Mouse (Mus musculus) limb, embryonic 13.5 days (tissue): Measurements from ENCODE around the gene Znhit2. TPM values are rescaled to one million over a fixed set of nuclear protein-coding genes. Genes with fewer than 3 reads are reported as not detected.
A peak's percentile ranks its signal among the peaks of the same experiment; 100 is the strongest.

Source experiments
- ATAC-seq: fragments of 200-750 bp; cut with Nextera tagmentation; 2 replicates; pipeline ENCODE4 v1.8.0; 2017; ENCODE audit warnings: low read depth, moderate number of reproducible peaks, moderate TSS enrichment; ENCODE audit not compliant: low FRiP score
- H3K27ac ChIP-seq: fragments of 300-500 bp; sonication (generic); 2 replicates; pipeline ENCODE4 v1.5.1; 2015; ENCODE audit warnings: inconsistent platforms, mild to moderate bottlenecking, moderate library complexity
- H3K27me3 ChIP-seq: fragments of 300-500 bp; sonication (generic); 2 replicates; pipeline ENCODE4 v1.6.1; 2015; ENCODE audit warnings: mild to moderate bottlenecking, inconsistent platforms
- H3K36me3 ChIP-seq: fragments of 300-500 bp; sonication (generic); 2 replicates; pipeline ENCODE4 v1.6.1; 2015; ENCODE audit warnings: inconsistent platforms, mild to moderate bottlenecking, moderate library complexity
- H3K4me1 ChIP-seq: fragments of 300-500 bp; sonication (generic); 2 replicates; pipeline ENCODE4 v1.6.1; 2015; ENCODE audit warnings: inconsistent platforms
- H3K4me2 ChIP-seq: fragments of 300-500 bp; sonication (generic); replicated peaks from 2 replicates; pipeline ENCODE4 v1.6.1; 2015; ENCODE audit warnings: inconsistent platforms, mild to moderate bottlenecking, moderate library complexity
- H3K4me3 ChIP-seq: fragments of 300-500 bp; sonication (generic); 2 replicates; pipeline ENCODE4 v1.5.1; 2015; ENCODE audit warnings: moderate library complexity, mild to moderate bottlenecking, inconsistent platforms
- H3K9ac ChIP-seq: fragments of 300-500 bp; sonication (generic); 2 replicates; pipeline ENCODE4 v1.6.1; 2015; ENCODE audit warnings: mild to moderate bottlenecking, inconsistent platforms
- H3K9me3 ChIP-seq: fragments of 300-500 bp; sonication (generic); 2 replicates; pipeline ENCODE4 v1.6.1; 2016; ENCODE audit warnings: inconsistent platforms
- WGBS: fragments of 180-500 bp; shearing (Covaris S2); methylation state at CpG from one replicate; pipeline ENCODE4 v1.1.7; 2015; 5-methylcytosine and 5-hydroxymethylcytosine counted together
- polyA plus RNA-seq: library from polyadenylated mRNA; unstranded; fragments of >200 nt; fragmentation: Nextera tagmentation; extraction: Ambion mirVana; gene quantifications from 2 replicates; pipeline ENCODE4 v1.2.1, GENCODE M21; 2015

Gene Znhit2
- polyA plus RNA-seq = 29.0 and 29.8 TPM in 2 replicates

DNA sequence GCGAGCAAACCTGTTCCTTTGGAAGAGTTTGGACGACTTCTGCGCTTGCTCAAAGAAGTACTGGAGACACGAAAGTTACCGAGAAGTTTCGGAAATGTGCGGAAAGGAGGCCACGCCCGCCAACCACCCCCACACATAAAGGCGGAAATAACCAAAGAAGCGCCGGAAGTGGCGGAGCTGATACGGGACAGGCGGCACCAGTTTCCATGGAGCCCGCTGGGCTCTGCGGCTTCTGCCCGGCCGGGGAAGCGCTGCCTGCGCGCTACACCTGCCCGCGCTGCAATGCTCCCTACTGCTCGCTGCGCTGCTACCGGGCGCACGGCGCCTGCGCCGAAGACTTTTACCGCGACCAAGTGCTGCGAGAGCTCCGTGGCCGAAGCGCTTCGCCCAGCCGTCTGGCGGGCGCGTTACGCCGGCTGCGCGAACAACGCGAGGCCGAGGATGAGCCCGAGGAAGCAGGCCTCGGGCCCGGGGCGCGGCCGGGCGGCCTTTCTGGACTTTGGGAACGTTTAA, at the start of gene Znhit2:
Gene Znhit2 (plus strand): TSS at position 172 of the 513 bp plus-strand sequence.
- Histone ChIP-seq H3K9me3 (no peaks in the 10 kb centered on the region), H3K27ac (peak within 1 kb of the TSS; percentile 94), H3K4me1 (peaks cover 36% of the 10 kb centered on the region), H3K36me3 (peaks cover 18% of the 10 kb centered on the region), H3K27me3 (no peaks in the 10 kb centered on the region), H3K9ac (peak within 1 kb of the TSS; percentile 97), H3K4me2 (peak within 1 kb of the TSS; percentile 100), H3K4me3 (peak within 1 kb of the TSS; percentile 88)
- under 1% methylated on average over 58 of the region's 58 CpGs for WGBS
- ATAC-seq = peak; percentile 73

DNA sequence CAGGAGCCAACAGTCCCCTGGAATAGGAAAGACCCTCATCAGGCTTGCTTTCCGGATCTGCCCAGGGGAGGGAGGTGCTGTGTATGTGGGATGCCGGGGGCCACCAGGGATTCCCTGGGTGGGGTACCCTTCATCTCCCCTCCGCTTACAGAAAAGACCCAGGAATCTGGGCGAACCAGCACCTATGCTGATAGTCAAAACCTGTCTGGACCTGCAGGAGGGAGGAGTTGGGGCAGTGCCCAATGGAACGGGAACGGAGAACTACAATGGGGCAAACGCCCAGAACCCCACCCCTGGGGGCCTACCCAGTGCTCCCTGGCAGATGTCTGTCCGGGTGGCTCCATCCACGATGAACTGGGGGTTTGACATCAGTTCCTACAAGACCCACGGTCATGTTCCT, 47.3 kb upstream of the Znhit2 start:
- Histone ChIP-seq H3K4me2 (peak overlapping the region; percentile 86; the same call in 1 of the 2 replicates), H3K9me3 (no peaks in the 10 kb centered on the region), H3K4me1 (peaks cover 16% of the 10 kb centered on the region), H3K27ac (no peak overlapping the region), H3K4me3 (no peak overlapping the region), H3K36me3 (peaks cover 3% of the 10 kb centered on the region; the same call in 1 of the 2 replicates), H3K27me3 (peaks cover 34% of the 10 kb centered on the region), H3K9ac (no peak overlapping the region)
- 89% methylated on average over 10 of the region's 10 CpGs for WGBS
- ATAC-seq = no peak

DNA sequence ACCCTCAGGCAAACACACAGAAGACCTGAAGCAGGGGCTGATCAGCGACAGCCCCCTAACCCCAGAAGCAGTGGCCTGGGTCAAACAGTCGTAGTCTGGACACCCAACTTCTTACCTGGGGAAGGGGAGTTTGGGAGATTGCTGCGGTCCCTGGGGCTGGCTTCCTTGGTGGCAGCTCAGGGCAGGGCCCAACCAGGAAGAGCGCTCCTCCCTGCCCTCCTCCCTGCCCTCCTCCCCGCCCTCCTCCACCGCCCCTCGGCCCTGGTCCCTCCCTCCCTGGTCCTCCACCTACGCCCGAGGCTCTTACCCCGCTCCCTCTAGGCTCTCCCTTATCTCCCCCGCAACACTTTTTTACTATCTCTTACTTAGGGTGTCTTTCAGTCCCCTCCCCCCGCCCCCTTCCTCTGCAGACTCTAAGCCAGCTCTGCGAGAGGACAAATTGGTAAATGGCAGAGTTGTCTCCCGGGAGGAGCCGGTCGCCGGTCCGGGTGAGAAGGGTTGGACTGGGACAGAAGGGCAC, 45.9 kb upstream of the Znhit2 start:
- Histone ChIP-seq H3K4me3 (peak overlapping the region; percentile 62), H3K9me3 (no peaks in the 10 kb centered on the region), H3K4me1 (peaks cover 16% of the 10 kb centered on the region), H3K27ac (peak overlapping the region; percentile 44; the same call in 1 of the 2 replicates), H3K36me3 (no peaks in the 10 kb centered on the region), H3K4me2 (peak overlapping the region; percentile 86), H3K27me3 (peaks cover 34% of the 10 kb centered on the region), H3K9ac (peak overlapping the region; percentile 75)
- WGBS = 3% methylated on average over 17 of the region's 18 CpGs
- peak; percentile 72 for ATAC-seq

DNA sequence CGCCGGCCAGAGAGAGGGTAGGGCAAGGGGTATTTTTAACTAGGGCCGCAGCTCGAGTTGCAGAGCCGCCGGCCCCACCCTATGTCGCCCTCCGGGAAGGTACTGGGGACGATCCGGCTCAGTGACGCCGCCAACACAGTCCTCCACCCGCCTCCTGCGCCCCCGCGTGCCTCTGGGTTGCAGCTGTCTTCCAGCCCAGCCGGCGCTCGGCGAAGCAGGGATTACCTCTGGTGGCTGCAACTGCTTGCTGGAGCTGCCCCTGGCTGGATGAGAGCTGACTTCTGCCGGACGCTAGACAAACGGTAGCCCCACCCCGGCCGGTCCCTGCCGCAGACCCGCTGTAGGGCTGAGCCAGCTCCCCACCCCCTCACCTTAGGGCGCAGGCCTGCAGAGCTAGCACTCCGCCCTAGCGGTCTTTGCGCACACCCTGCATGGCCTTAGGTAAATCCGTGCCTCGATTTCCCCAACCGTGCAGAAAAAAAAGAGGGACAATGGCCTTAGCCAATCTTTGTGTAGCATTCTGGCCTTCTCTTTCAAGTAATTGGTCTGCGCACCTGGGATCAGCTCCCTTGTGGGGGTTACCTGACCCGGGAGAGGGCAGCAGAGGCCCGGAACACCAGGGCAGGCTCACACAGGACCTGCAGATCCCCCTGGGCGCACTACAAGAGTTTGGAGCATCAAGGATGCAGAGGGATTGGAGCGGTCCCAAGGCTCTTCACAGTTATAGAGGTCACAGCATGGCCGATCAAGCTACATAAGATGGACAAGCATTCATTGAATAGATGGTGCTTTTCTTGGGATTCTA, 45.3 kb upstream of the Znhit2 start, which contains the start of gene Capn1:
Gene Capn1 (minus strand): TSS at position 387 of the 805 bp plus-strand sequence.
- Histone ChIP-seq H3K4me1 (peaks cover 16% of the 10 kb centered on the region), H3K9me3 (no peaks in the 10 kb centered on the region), H3K27me3 (peaks cover 34% of the 10 kb centered on the region), H3K4me3 (peak within 1 kb of the TSS; percentile 62), H3K36me3 (no peaks in the 10 kb centered on the region), H3K4me2 (peak within 1 kb of the TSS; percentile 86), H3K9ac (peak within 1 kb of the TSS; percentile 75), H3K27ac (peak within 1 kb of the TSS; percentile 44; the same call in 1 of the 2 replicates)
- 2% methylated on average over 40 of the region's 40 CpGs for WGBS
- peak; percentile 77 for ATAC-seq

DNA sequence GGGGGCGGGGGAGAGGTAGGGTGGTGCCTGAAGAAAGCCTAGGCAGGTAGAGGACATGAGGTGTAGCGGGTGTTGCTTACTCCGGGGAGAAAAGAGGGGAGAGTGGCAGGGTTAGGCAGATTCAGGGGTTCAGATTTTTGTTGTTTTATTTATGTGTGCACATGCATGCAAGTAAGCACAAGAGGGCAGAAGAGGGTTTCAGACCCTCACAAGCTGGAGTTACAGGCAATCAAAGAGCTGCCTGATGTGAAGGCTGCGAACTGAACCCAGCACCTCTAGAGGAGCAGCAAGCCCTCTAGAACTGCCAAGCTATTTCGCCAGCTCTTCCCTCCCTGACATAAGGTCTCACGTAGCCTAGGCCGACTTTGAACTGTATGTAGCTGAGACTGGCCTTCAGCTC, 44.5 kb upstream of the Znhit2 start:
- peaks cover 16% of the 10 kb centered on the region for H3K4me1 ChIP-seq
- no peaks in the 10 kb centered on the region for H3K9me3 ChIP-seq
- no peak overlapping the region for H3K9ac ChIP-seq
- H3K4me2 ChIP-seq = peak overlapping the region; percentile 86
- no peak overlapping the region for H3K27ac ChIP-seq
- peaks cover 34% of the 10 kb centered on the region for H3K27me3 ChIP-seq
- no peaks in the 10 kb centered on the region for H3K36me3 ChIP-seq
- peak overlapping the region; percentile 62; the same call in 1 of the 2 replicates for H3K4me3 ChIP-seq
- WGBS = 33% methylated on average over 7 of the region's 7 CpGs
- ATAC-seq = no peak

DNA sequence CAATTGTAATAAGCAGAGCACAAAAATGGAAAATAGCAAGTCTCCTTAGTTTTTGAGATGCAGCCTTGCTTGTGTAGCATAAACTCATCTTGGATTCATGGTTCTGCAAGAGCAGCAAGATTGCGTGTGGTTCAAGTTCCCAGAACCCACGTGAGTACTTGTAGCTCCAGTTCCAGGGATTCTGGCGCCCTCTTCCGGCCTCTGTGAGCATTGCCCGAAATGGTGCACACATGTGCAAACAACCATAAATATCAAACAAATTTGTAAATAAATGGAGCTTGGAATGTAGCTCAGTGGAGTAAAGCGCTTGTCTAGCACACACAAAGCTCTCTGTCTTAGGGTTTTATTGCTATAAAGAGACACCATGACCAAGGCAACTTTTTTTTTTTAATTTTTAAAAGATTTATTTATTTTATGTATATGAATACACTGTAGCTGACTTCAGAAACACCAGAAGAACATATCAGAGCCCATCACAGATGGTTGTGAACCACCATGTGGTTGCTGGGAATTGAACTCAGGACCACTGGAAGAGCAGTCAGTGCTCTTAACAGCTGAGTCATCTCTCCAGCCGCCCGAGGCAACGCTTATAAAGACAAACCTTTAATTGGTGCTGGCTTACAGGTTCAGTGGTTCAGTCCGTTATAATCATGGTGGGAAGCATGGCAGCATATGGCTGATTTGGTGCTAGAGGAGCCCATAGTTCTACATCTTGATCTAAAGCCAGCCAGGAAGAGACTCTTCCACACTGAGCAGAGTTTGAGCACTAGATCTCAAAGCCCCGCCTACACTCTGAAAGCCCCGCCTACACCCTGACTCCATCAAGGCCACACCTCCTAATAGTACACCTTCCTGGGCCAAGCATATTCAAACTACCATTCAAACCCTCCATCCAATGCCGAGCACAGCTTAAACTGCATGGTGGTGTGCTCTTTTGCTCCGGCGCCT, 42.6 kb upstream of the Znhit2 start:
- Histone ChIP-seq H3K9ac (no peak overlapping the region), H3K4me2 (no peak overlapping the region), H3K36me3 (no peaks in the 10 kb centered on the region), H3K27ac (no peak overlapping the region), H3K9me3 (no peaks in the 10 kb centered on the region), H3K4me3 (no peak overlapping the region), H3K27me3 (peaks cover 34% of the 10 kb centered on the region), H3K4me1 (peaks cover 16% of the 10 kb centered on the region)
- ATAC-seq = no peak
- 30% methylated on average over 15 of the region's 15 CpGs for WGBS

DNA sequence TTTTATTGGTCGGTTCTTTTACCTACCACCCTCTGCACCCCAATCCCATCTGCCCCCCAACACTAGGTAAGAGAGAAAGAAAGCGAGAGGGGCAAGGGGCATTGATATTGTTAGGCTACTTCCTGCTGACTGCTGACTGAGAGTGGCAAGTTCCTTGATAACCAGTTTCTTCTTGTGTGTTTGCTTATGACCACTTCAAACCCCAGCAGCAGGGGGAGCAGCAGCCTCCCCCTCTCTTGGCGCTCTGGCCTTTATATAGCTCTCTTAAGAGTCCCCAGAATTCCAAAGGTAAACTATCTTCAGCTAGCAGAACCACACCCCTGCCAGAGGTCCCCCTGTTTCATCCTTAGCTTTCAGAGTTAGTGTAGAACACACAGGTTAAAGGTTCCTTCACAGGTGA, 40.7 kb upstream of the Znhit2 start:
- Histone ChIP-seq H3K9me3 (no peaks in the 10 kb centered on the region), H3K9ac (peak overlapping the region; percentile 31; the same call in 1 of the 2 replicates), H3K4me1 (peaks cover 9% of the 10 kb centered on the region), H3K4me2 (no peak overlapping the region), H3K27me3 (peaks cover 23% of the 10 kb centered on the region), H3K4me3 (no peak overlapping the region), H3K36me3 (no peaks in the 10 kb centered on the region), H3K27ac (no peak overlapping the region)
- ATAC-seq = no peak
- 55% methylated on average over 3 of the region's 3 CpGs for WGBS

DNA sequence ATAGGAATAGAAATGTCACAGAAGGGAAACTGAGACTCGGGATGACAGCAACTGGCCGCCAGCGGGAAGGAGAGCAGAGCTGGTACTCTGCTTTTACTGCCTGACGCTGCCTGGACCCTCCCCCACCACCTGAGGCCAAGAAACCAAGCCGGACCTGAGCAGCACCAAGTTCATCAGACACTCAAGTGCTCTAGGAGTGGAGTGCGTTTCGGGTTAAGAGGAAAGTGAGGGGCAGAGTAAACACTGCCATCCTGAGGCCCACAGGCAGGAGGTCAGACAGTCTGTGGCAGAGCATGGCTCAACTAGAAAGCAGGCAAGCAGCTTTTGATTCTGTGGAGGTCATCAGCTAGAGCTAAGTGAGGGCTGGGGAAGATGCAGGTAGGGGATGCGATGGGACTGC, 37.9 kb upstream of the Znhit2 start:
- Histone ChIP-seq H3K9ac (no peak overlapping the region), H3K36me3 (no peaks in the 10 kb centered on the region), H3K4me3 (no peak overlapping the region), H3K4me2 (no peak overlapping the region), H3K4me1 (no peaks in the 10 kb centered on the region), H3K9me3 (no peaks in the 10 kb centered on the region), H3K27ac (no peak overlapping the region), H3K27me3 (no peaks in the 10 kb centered on the region)
- 57% methylated on average over 8 of the region's 8 CpGs for WGBS
- ATAC-seq = no peak

DNA sequence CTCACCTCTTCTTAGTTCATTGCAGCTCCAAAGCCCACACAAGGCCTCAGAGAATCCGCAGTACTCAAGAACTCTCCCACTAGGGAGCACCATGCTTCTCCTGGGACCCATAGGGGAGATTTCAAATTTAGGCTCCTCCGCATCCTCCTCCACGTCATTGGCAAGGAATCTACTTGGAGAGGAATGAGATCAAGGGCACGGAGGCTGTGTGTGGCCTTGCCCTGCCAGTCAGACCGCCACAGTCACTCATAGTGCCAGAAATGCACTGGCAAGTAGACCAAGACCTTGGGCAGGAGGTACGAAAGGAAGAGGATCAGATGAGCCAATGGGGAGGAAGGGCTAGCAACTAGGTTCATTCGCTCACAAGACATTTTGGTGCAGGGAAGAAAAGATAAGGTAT, 37.1 kb upstream of the Znhit2 start:
- no peak overlapping the region for H3K27ac ChIP-seq
- no peak overlapping the region for H3K4me3 ChIP-seq
- no peaks in the 10 kb centered on the region for H3K4me1 ChIP-seq
- H3K9me3 ChIP-seq = no peaks in the 10 kb centered on the region
- WGBS = 86% methylated on average over 7 of the region's 7 CpGs
- no peaks in the 10 kb centered on the region for H3K27me3 ChIP-seq
- ATAC-seq = no peak
- H3K9ac ChIP-seq = no peak overlapping the region
- no peak overlapping the region for H3K4me2 ChIP-seq
- H3K36me3 ChIP-seq = no peaks in the 10 kb centered on the region

DNA sequence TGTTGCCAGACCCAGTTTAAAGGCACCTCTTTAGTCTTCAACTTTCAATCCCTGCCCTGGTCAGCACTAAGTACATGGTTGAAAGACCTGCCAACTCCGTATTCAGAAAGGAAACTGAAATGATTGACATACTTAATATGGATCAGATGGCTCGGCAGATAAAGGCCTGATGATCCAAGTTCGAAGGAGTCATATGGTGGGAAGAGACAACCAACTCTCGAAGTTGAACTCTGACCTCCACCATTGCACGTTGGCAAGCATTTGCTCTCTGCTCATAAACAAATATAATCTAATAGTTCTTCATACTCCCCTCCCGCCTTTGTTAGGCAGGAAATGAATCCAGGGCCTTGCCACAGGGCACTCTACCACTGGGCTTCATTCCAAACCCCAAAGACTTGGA, 32.0 kb upstream of the Znhit2 start:
- H3K4me1 ChIP-seq = no peaks in the 10 kb centered on the region
- WGBS = 82% methylated on average over 6 of the region's 6 CpGs
- H3K9me3 ChIP-seq = no peaks in the 10 kb centered on the region
- H3K4me2 ChIP-seq = no peak overlapping the region
- no peak overlapping the region for H3K4me3 ChIP-seq
- ATAC-seq = no peak
- H3K27me3 ChIP-seq = no peaks in the 10 kb centered on the region
- no peak overlapping the region for H3K27ac ChIP-seq
- H3K9ac ChIP-seq = no peak overlapping the region
- no peaks in the 10 kb centered on the region for H3K36me3 ChIP-seq

DNA sequence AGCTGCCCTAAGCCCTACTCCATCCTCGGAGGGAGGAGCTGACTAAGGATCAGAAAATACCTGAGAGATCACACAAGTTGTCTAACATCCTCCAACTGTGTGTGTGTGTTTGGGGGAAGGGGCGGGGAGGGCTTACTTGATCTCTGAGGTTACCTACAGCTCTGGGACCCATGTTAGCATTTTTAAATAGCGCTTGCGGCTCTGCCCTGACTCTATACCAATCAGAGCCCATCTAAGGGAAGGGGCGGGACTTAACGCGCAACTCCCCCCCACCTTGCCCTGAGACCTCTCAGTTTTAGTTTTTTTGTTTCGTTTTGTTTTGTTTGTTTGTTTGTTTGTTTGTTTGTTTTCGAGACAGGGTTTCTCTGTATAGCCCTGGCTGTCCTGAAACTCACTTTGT, 31.6 kb upstream of the Znhit2 start:
- no peaks in the 10 kb centered on the region for H3K27me3 ChIP-seq
- no peak overlapping the region for H3K9ac ChIP-seq
- WGBS = 79% methylated on average over 9 of the region's 9 CpGs
- H3K9me3 ChIP-seq = no peaks in the 10 kb centered on the region
- H3K36me3 ChIP-seq = no peaks in the 10 kb centered on the region
- H3K4me1 ChIP-seq = no peaks in the 10 kb centered on the region
- H3K27ac ChIP-seq = no peak overlapping the region
- no peak for ATAC-seq
- no peak overlapping the region for H3K4me3 ChIP-seq
- H3K4me2 ChIP-seq = no peak overlapping the region
